Mouse (Mus musculus): ENCODE results near the gene Ccna2. TPM values are rescaled to one million over a fixed set of nuclear protein-coding genes. Genes with fewer than 3 reads are reported as not detected.

Gene Ccna2
- polyA plus RNA-seq, 1 experiment, result 71.5 TPM

DNA sequence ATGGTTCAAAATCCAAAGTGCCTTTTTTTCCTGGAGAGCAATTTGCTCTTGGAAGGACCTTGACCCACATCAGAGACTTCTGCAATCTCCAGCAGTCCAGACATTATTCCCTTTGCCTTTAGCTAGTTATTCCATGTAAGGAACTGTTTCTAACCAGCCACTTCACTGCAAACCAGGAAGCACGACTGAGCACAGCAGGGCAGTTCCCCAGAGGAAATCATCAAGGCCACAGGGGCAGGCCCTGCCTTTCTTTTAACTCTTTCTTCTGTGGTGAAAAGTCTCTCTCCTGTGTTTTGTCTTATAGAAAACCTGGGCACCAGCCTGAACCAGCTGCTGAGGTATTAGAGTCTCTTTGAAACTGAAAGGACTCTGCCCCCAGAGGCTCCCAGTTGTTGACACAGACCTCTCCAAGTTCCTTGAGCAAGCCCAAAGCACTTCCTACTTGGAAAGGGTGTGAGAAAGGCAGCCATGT is 38.7 kb downstream of the Ccna2 start:
- Histone ChIP-seq H3K79me2 (ENCODE audit: control insufficient read depth, insufficient read depth) (no peaks in the 10 kb centered on the region), H3K79me3 (ENCODE audit: low read depth) (no peaks in the 10 kb centered on the region), H3K36me3 (ENCODE audit: control insufficient read depth, insufficient read depth) (no peaks in the 10 kb centered on the region), H3ac (ENCODE audit: control insufficient read depth, insufficient read length, low read depth) (no peak overlapping the region), H3K27me3 (ENCODE audit: control insufficient read depth, insufficient read depth, insufficient read length) (no peaks in the 10 kb centered on the region), H3K4me3 (ENCODE audit: insufficient read depth, poor library complexity, severe bottlenecking) (no peak overlapping the region)
- TF ChIP-seq MAX (IDR thresholded peaks at IDR 0.05) (no peak), CTCF (IDR thresholded peaks at IDR 0.05; ENCODE audit: control insufficient read depth, insufficient read depth, insufficient read length) (no peak), USF1 (IDR thresholded peaks at IDR 0.05; ENCODE audit: low read depth) (no peak), MYOG (IDR thresholded peaks at IDR 0.05; ENCODE audit: control insufficient read depth, extremely low read depth, insufficient read length) (no peak), CEBPB (IDR thresholded peaks at IDR 0.05; ENCODE audit: low read depth) (no peak), MYOD1 (IDR thresholded peaks at IDR 0.05; ENCODE audit: control insufficient read depth, insufficient read length, low read depth) (no peak), FOSL1 (IDR thresholded peaks at IDR 0.05; ENCODE audit: insufficient read depth, low read length, poor library complexity, severe bottlenecking) (no peak)

DNA sequence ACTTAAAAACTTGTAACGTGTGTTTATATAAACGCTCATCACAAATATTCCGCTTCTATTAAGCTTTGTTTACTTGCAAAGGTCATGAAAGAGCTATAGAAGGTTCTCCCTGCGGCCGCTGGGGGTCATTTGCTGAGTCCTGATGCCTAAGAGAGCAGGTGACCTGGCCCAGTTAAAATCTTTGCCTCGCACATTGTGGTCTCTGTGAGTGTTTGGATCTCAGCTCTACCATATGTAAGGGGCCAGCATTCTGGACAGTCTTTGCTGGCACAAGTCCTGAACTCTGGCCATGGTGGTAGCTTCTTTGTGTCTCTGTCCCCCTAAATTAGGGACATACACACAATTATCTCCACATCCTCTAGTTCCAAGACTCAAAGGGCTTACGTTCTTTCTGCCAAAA is 39.2 kb downstream of the Ccna2 start:
- H3ac ChIP-seq (ENCODE audit: control insufficient read depth, insufficient read length, low read depth), result no peak overlapping the region
- no peak overlapping the region for H3K4me3 ChIP-seq (ENCODE audit: insufficient read depth, poor library complexity, severe bottlenecking)
- no peaks in the 10 kb centered on the region for H3K79me3 ChIP-seq (ENCODE audit: low read depth)
- TF ChIP-seq FOSL1 (IDR thresholded peaks at IDR 0.05; ENCODE audit: insufficient read depth, low read length, poor library complexity, severe bottlenecking), result no peak
- no peak for TF ChIP-seq MYOD1 (IDR thresholded peaks at IDR 0.05; ENCODE audit: control insufficient read depth, insufficient read length, low read depth)
- TF ChIP-seq CTCF (IDR thresholded peaks at IDR 0.05; ENCODE audit: control insufficient read depth, insufficient read depth, insufficient read length), result no peak
- TF ChIP-seq MAX (IDR thresholded peaks at IDR 0.05), result no peak
- TF ChIP-seq MYOG (IDR thresholded peaks at IDR 0.05; ENCODE audit: control insufficient read depth, extremely low read depth, insufficient read length), result no peak
- TF ChIP-seq USF1 (IDR thresholded peaks at IDR 0.05; ENCODE audit: low read depth), result no peak
- no peaks in the 10 kb centered on the region for H3K27me3 ChIP-seq (ENCODE audit: control insufficient read depth, insufficient read depth, insufficient read length)
- H3K79me2 ChIP-seq (ENCODE audit: control insufficient read depth, insufficient read depth), result no peaks in the 10 kb centered on the region
- H3K36me3 ChIP-seq (ENCODE audit: control insufficient read depth, insufficient read depth), result no peaks in the 10 kb centered on the region

DNA sequence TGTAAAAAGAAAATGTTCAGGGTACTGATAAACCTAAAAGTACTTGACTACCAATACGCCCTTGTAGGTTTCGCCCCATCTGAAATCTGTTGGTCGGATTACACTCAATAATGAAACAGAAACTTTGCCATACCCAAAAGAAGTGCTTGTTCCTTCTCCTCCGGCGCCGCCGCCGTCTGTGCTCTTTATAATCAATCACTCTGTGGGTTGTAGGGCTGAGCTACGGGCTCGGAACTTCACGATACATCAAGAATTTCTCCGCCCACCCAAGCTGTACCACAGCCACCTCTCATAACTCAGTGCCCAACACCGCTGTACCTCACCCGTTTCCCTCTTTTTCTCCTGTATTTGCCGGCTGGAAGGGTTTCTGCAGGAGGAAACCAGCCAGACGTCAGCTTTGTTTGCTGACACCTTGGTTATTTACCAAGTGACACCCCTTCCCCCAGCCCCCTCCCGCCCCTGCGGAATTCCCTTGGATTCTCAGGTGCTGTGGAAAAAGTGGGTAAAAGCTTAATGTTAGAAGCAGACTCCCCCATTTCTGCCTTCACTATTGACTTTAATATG is 39.9 kb downstream of the Ccna2 start:
- Histone ChIP-seq H3K36me3 (ENCODE audit: control insufficient read depth, insufficient read depth) (no peaks in the 10 kb centered on the region), H3K27me3 (ENCODE audit: control insufficient read depth, insufficient read depth, insufficient read length) (no peaks in the 10 kb centered on the region), H3K79me3 (ENCODE audit: low read depth) (no peaks in the 10 kb centered on the region), H3K4me3 (ENCODE audit: insufficient read depth, poor library complexity, severe bottlenecking) (no peak overlapping the region), H3ac (ENCODE audit: control insufficient read depth, insufficient read length, low read depth) (no peak overlapping the region), H3K79me2 (ENCODE audit: control insufficient read depth, insufficient read depth) (no peaks in the 10 kb centered on the region)
- TF ChIP-seq USF1 (IDR thresholded peaks at IDR 0.05; ENCODE audit: low read depth), result no peak
- no peak for TF ChIP-seq CTCF (IDR thresholded peaks at IDR 0.05; ENCODE audit: control insufficient read depth, insufficient read depth, insufficient read length)
- no peak for TF ChIP-seq MAX (IDR thresholded peaks at IDR 0.05)

DNA sequence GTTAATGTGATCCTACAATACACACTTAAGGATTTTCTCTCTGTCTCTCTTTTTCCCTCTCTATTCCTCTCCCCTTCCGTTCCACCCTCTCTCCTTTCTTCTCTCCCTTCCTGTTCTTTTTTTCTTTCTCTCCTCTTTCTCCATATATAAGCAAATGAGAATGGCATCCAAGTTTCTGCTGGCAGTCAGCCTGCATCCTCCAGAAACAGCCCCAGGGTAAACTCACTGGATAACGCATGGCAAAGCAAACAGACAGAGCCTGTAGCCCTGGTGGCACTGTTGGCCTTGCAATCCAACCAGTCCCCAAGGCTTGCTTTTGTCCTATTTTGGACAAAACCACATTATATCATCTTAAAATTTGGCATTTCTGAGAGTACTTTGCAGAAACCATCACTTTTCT is 40.7 kb downstream of the Ccna2 start:
- no peaks in the 10 kb centered on the region for H3K27me3 ChIP-seq (ENCODE audit: control insufficient read depth, insufficient read depth, insufficient read length)
- H3K4me3 ChIP-seq (ENCODE audit: insufficient read depth, poor library complexity, severe bottlenecking), result no peak overlapping the region
- no peaks in the 10 kb centered on the region for H3K79me2 ChIP-seq (ENCODE audit: control insufficient read depth, insufficient read depth)
- TF ChIP-seq USF1 (IDR thresholded peaks at IDR 0.05; ENCODE audit: low read depth), result no peak
- TF ChIP-seq CTCF (IDR thresholded peaks at IDR 0.05; ENCODE audit: control insufficient read depth, insufficient read depth, insufficient read length), result no peak
- no peak for TF ChIP-seq MYOD1 (IDR thresholded peaks at IDR 0.05; ENCODE audit: control insufficient read depth, insufficient read length, low read depth)
- no peak for TF ChIP-seq MYOG (IDR thresholded peaks at IDR 0.05; ENCODE audit: control insufficient read depth, extremely low read depth, insufficient read length)
- no peak for TF ChIP-seq MAX (IDR thresholded peaks at IDR 0.05)
- no peak for TF ChIP-seq FOSL1 (IDR thresholded peaks at IDR 0.05; ENCODE audit: insufficient read depth, low read length, poor library complexity, severe bottlenecking)
- TF ChIP-seq CEBPB (IDR thresholded peaks at IDR 0.05; ENCODE audit: low read depth), result no peak
- no peaks in the 10 kb centered on the region for H3K36me3 ChIP-seq (ENCODE audit: control insufficient read depth, insufficient read depth)
- no peak overlapping the region for H3ac ChIP-seq (ENCODE audit: control insufficient read depth, insufficient read length, low read depth)
- H3K79me3 ChIP-seq (ENCODE audit: low read depth), result no peaks in the 10 kb centered on the region

DNA sequence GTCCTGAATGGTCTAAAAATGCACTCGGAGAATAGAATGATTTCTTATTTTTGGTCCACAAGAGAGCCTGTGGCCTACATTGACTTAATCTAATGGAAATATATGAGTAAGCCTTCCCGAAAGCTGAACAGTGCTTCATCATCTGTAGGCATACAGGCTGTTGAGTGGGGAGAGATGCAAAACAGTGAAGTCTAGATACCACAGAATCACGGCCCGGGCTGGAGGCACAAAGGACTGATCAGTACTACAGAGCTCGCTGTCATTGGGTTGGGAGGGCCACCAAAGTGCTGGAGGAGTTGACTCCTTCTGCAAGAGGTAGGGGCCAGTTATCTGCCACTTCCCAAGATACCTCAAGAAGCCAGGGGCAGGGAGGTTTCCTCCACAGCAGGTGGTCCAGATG is 41.2 kb downstream of the Ccna2 start:
- TF ChIP-seq CEBPB (IDR thresholded peaks at IDR 0.05; ENCODE audit: low read depth) (no peak), MYOD1 (IDR thresholded peaks at IDR 0.05; ENCODE audit: control insufficient read depth, insufficient read length, low read depth) (no peak), MAX (IDR thresholded peaks at IDR 0.05) (no peak), CTCF (IDR thresholded peaks at IDR 0.05; ENCODE audit: control insufficient read depth, insufficient read depth, insufficient read length) (no peak), USF1 (IDR thresholded peaks at IDR 0.05; ENCODE audit: low read depth) (no peak), FOSL1 (IDR thresholded peaks at IDR 0.05; ENCODE audit: insufficient read depth, low read length, poor library complexity, severe bottlenecking) (no peak), MYOG (IDR thresholded peaks at IDR 0.05; ENCODE audit: control insufficient read depth, extremely low read depth, insufficient read length) (no peak)

DNA sequence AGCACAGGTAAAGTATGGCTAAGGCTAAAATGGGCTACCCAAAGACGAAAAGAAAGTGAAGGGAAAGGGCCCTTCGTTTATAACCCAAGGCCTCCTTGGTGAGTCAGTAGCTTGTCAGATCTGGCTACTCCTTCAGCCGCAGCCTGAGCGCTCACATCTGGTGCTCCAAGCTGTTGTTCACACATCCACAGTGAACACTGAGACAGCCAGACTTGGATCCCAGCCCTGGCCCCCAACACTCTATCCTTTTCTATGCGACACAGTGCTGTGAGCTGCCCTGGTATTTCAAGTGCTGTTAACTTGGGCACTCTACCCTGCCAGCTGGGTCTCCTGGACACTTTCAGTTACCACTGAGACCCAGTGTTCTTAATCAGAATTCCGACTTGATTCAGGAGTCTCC is 41.6 kb downstream of the Ccna2 start:
- Histone ChIP-seq H3K4me3 (ENCODE audit: insufficient read depth, poor library complexity, severe bottlenecking) (no peak overlapping the region), H3K27me3 (ENCODE audit: control insufficient read depth, insufficient read depth, insufficient read length) (no peaks in the 10 kb centered on the region), H3K79me2 (ENCODE audit: control insufficient read depth, insufficient read depth) (no peaks in the 10 kb centered on the region), H3K79me3 (ENCODE audit: low read depth) (no peaks in the 10 kb centered on the region), H3ac (ENCODE audit: control insufficient read depth, insufficient read length, low read depth) (no peak overlapping the region), H3K36me3 (ENCODE audit: control insufficient read depth, insufficient read depth) (no peaks in the 10 kb centered on the region)
- TF ChIP-seq CEBPB (IDR thresholded peaks at IDR 0.05; ENCODE audit: low read depth), result no peak
- TF ChIP-seq USF1 (IDR thresholded peaks at IDR 0.05; ENCODE audit: low read depth), result no peak
- no peak for TF ChIP-seq MYOD1 (IDR thresholded peaks at IDR 0.05; ENCODE audit: control insufficient read depth, insufficient read length, low read depth)

More for the DNA sequence above, 41.2 kb downstream of the Ccna2 start:
- no peak overlapping the region for H3K4me3 ChIP-seq (ENCODE audit: insufficient read depth, poor library complexity, severe bottlenecking)
- no peak overlapping the region for H3ac ChIP-seq (ENCODE audit: control insufficient read depth, insufficient read length, low read depth)
- H3K36me3 ChIP-seq (ENCODE audit: control insufficient read depth, insufficient read depth), result no peaks in the 10 kb centered on the region
- H3K79me3 ChIP-seq (ENCODE audit: low read depth), result no peaks in the 10 kb centered on the region
- no peaks in the 10 kb centered on the region for H3K27me3 ChIP-seq (ENCODE audit: control insufficient read depth, insufficient read depth, insufficient read length)
- no peaks in the 10 kb centered on the region for H3K79me2 ChIP-seq (ENCODE audit: control insufficient read depth, insufficient read depth)
